Mouse (Mus musculus): ENCODE measurements at regions not wholly inside any gene's neighbourhood (a gene's known extent, or its start where the extent isn't known, plus 50 kb on each side); places are given as distances from the start of the nearest gene placed in this dataset.

DNA sequence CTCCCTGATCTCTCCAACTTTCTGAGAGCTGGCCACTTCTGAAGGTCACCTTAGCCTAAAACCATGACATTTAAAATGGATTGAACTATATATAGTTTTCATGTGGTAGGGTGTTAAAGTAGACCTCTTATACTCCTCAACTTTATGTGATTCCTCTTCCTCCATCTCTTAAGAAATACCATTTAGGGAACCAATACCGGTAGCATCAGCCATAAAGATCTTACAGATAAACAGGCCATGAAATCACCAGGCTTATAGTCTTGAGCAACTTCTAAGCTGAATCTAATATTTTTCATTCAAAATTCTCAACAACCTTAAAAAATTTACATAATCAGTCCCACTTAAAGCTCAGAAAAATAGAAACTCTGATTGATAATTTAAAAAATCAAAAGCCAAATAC lies 56.2 kb downstream of the Rpl36a-ps1 start:
- no peak overlapping the region for H3K4me3 ChIP-seq (replicated peaks; ENCODE audit: low read depth, low read length)
- TF ChIP-seq CTCF (IDR thresholded peaks at IDR 0.05; ENCODE audit: low read depth): no peak
- WGBS: 78% methylated on average over 1 of the region's 1 CpGs

DNA sequence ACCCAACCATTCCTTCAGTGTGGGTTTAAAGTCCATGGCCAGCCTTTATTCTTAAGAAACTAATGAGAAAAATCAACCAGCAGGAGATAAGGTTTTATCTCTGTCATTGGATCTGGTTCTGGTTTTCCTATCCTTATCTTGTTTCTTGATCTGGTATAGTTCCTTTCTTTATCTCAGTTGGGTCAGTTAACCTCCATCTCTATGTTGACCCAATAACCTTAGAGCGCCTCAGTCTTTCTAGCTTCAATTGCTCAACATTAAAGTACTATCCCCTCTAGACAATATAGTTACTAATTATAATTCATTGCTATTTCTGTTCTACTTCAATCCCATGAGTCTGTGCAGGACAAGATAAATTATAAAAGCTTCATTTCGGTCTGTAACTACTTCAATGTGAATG lies 56.7 kb downstream of the Rpl36a-ps1 start:
- H3K36me3 ChIP-seq (ENCODE audit: insufficient read depth, low read length): no peaks in the 10 kb centered on the region
- H3K4me1 ChIP-seq (replicated peaks; ENCODE audit: insufficient read depth, low read length): no peaks in the 10 kb centered on the region
- H3K9ac ChIP-seq (ENCODE audit: low read depth, low read length): no peak overlapping the region
- H3K4me2 ChIP-seq (ENCODE audit: low read length): no peak overlapping the region
- no peak overlapping the region for H3K4me3 ChIP-seq (replicated peaks; ENCODE audit: low read depth, low read length)
- no peaks in the 10 kb centered on the region for H3K9me3 ChIP-seq (replicated peaks; ENCODE audit: low read length)
- 74% methylated on average over 2 of the region's 2 CpGs for WGBS
- TF ChIP-seq CTCF (IDR thresholded peaks at IDR 0.05; ENCODE audit: low read depth): no peak
- DNase-seq (ENCODE audit: low spot score) (no peak), ATAC-seq (replicated peaks; ENCODE audit: low FRiP score, low read depth) (no peak)
- H3K27ac ChIP-seq: no peak overlapping the region
- no peaks in the 10 kb centered on the region for H3K27me3 ChIP-seq (ENCODE audit: insufficient read depth, low read length)

More for the DNA sequence above, 56.2 kb downstream of the Rpl36a-ps1 start:
- Histone ChIP-seq H3K27ac (no peak overlapping the region), H3K27me3 (ENCODE audit: insufficient read depth, low read length) (no peaks in the 10 kb centered on the region), H3K4me2 (ENCODE audit: low read length) (no peak overlapping the region), H3K4me1 (replicated peaks; ENCODE audit: insufficient read depth, low read length) (no peaks in the 10 kb centered on the region), H3K9me3 (replicated peaks; ENCODE audit: low read length) (no peaks in the 10 kb centered on the region), H3K9ac (ENCODE audit: low read depth, low read length) (no peak overlapping the region), H3K36me3 (ENCODE audit: insufficient read depth, low read length) (no peaks in the 10 kb centered on the region)
- ATAC-seq (replicated peaks; ENCODE audit: low FRiP score, low read depth): no peak
- DNase-seq (ENCODE audit: low spot score): no peak

DNA sequence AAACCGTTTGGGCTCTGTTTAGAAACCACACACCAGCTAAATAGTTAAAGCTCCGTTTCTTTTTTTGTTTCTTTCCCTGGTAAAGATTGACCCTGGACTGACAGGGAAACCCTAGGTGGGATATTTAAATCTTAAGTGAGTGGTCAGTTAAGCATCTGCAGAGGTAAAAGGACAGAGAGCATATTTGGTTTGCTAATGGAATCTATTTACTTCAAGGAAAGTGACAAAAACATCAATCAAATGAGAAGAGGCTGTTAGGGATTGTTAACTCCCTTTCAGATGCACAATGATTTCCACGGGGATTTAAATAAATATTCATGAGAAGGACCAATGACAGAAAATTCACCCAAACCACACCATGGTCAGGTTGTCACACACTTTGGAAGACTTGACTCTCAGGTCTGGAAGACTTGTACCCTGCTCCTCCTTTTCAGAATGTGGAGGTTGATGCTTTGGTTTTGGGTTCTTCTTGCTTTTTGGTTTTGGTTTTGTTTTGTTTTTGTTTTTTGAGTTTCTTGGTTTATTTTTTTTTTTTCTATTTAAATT lies 60.7 kb downstream of the Rpl36a-ps1 start:
- H3K27ac ChIP-seq: no peak overlapping the region
- WGBS: 17% methylated on average over 3 of the region's 3 CpGs

DNA sequence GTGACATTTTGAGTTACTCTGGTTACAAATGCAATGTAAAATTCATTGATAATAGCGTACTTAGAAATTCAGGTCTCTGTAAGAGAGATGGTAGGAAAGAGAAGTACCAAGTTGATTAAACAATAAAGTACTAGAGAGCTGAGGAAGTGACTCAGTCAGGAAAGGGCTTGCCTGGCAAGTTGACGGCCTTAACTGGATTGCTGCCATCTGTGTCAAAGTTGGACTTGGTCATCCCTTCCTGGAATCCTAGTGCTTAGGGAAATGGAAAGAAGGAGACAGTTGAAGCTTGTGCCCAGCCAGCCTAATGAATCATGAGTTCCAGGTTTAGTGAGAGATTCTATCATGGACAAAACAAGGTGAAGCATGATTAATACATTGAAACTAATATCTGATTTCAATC lies 64.8 kb downstream of the Rpl36a-ps1 start:
- Histone ChIP-seq H3K4me2 (ENCODE audit: low read length) (no peak overlapping the region), H3K9me3 (replicated peaks; ENCODE audit: low read length) (no peaks in the 10 kb centered on the region), H3K36me3 (ENCODE audit: insufficient read depth, low read length) (no peaks in the 10 kb centered on the region), H3K9ac (ENCODE audit: low read depth, low read length) (no peak overlapping the region), H3K4me1 (replicated peaks; ENCODE audit: insufficient read depth, low read length) (no peaks in the 10 kb centered on the region), H3K27ac (no peak overlapping the region), H3K27me3 (ENCODE audit: insufficient read depth, low read length) (no peaks in the 10 kb centered on the region), H3K4me3 (replicated peaks; ENCODE audit: low read depth, low read length) (no peak overlapping the region)
- no peak for TF ChIP-seq CTCF (IDR thresholded peaks at IDR 0.05; ENCODE audit: low read depth)
- 70% methylated on average over 2 of the region's 2 CpGs for WGBS
- ATAC-seq (replicated peaks; ENCODE audit: low FRiP score, low read depth) (no peak), DNase-seq (ENCODE audit: low spot score) (no peak)

More for the DNA sequence above, 60.7 kb downstream of the Rpl36a-ps1 start:
- Histone ChIP-seq H3K27me3 (ENCODE audit: insufficient read depth, low read length) (no peaks in the 10 kb centered on the region), H3K4me3 (replicated peaks; ENCODE audit: low read depth, low read length) (no peak overlapping the region), H3K36me3 (ENCODE audit: insufficient read depth, low read length) (no peaks in the 10 kb centered on the region), H3K4me2 (ENCODE audit: low read length) (no peak overlapping the region), H3K4me1 (replicated peaks; ENCODE audit: insufficient read depth, low read length) (no peaks in the 10 kb centered on the region), H3K9ac (ENCODE audit: low read depth, low read length) (no peak overlapping the region), H3K9me3 (replicated peaks; ENCODE audit: low read length) (no peaks in the 10 kb centered on the region)
- DNase-seq (ENCODE audit: low spot score): no peak
- no peak for ATAC-seq (replicated peaks; ENCODE audit: low FRiP score, low read depth)
- no peak for TF ChIP-seq CTCF (IDR thresholded peaks at IDR 0.05; ENCODE audit: low read depth)

DNA sequence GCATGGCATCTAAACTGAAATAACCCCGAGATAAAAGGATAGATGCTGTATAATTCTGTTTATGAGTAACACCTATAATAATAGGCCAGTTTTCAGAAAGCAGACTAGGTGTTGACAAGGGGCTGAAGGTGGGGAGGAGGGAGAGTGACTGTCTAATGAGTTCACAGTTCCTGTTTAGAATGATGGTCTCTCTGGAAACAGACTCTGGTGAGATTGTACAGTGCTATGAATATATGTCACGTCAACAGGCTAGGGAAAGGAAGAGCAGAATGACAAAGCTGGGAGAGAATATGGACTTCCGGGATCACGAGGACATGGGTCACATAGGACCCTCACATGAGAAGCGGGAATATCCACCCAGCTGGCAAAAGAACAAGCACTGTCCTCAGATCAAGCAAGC lies 85.9 kb downstream of the Rpl36a-ps1 start:
- H3K4me2 ChIP-seq (ENCODE audit: low read length): no peak overlapping the region
- DNase-seq (ENCODE audit: low spot score) (no peak), ATAC-seq (replicated peaks; ENCODE audit: low FRiP score, low read depth) (no peak)
- no peak overlapping the region for H3K9ac ChIP-seq (ENCODE audit: low read depth, low read length)
- no peaks in the 10 kb centered on the region for H3K27me3 ChIP-seq (ENCODE audit: insufficient read depth, low read length)
- no peaks in the 10 kb centered on the region for H3K9me3 ChIP-seq (replicated peaks; ENCODE audit: low read length)
- WGBS: 72% methylated on average over 5 of the region's 5 CpGs
- H3K36me3 ChIP-seq (ENCODE audit: insufficient read depth, low read length): no peaks in the 10 kb centered on the region
- no peaks in the 10 kb centered on the region for H3K4me1 ChIP-seq (replicated peaks; ENCODE audit: insufficient read depth, low read length)
- TF ChIP-seq CTCF (IDR thresholded peaks at IDR 0.05; ENCODE audit: low read depth): no peak
- no peak overlapping the region for H3K4me3 ChIP-seq (replicated peaks; ENCODE audit: low read depth, low read length)
- no peak overlapping the region for H3K27ac ChIP-seq

DNA sequence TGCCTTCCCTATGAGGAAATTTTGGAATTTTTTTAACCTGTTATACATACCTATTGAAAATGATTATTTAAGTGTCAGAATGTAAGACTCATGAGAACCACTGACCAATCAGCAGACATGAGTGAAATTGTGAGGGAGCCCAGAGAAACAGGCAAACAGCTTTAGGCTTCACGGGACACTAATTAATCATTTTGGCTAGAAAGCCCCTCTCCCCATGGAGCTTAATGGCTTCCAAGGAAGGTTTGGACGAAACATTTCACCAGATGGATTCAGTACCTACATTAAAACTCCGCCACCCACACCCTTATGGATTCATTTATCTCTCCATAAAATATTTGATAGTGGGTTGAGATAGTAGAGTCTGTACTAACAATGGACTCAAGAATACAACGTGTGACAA lies 95.2 kb downstream of the Rpl36a-ps1 start:
- DNase-seq (ENCODE audit: low spot score) (no peak), ATAC-seq (replicated peaks; ENCODE audit: low FRiP score, low read depth) (no peak)
- Histone ChIP-seq H3K27ac (no peak overlapping the region), H3K27me3 (ENCODE audit: insufficient read depth, low read length) (no peaks in the 10 kb centered on the region), H3K9me3 (replicated peaks; ENCODE audit: low read length) (no peaks in the 10 kb centered on the region), H3K4me1 (replicated peaks; ENCODE audit: insufficient read depth, low read length) (no peaks in the 10 kb centered on the region), H3K4me3 (replicated peaks; ENCODE audit: low read depth, low read length) (no peak overlapping the region), H3K4me2 (ENCODE audit: low read length) (no peak overlapping the region), H3K36me3 (ENCODE audit: insufficient read depth, low read length) (no peaks in the 10 kb centered on the region), H3K9ac (ENCODE audit: low read depth, low read length) (no peak overlapping the region)
- TF ChIP-seq CTCF (IDR thresholded peaks at IDR 0.05; ENCODE audit: low read depth): no peak
- WGBS: 39% methylated on average over 4 of the region's 4 CpGs

DNA sequence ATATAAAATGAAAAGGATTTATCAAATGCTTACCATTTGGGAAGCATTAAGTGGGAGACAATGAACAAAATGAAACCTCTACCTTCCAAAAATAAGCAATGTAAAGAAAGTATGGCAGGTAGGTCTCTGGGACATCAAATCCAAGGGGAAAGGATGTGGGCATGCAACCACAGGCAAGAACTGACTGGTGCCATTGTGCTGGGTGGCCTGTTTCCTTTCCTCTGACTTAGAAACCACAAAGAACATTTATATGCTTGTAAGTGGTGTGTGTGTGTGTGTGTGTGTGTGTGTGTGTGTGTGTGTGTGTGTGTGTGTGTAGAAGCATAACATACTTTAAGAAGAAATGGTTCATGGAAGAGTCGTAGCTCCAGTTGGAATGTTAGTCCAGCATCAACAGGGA lies 96.7 kb downstream of the Rpl36a-ps1 start:
- Histone ChIP-seq H3K4me3 (replicated peaks; ENCODE audit: low read depth, low read length) (no peak overlapping the region), H3K27ac (no peak overlapping the region), H3K9me3 (replicated peaks; ENCODE audit: low read length) (no peaks in the 10 kb centered on the region), H3K4me1 (replicated peaks; ENCODE audit: insufficient read depth, low read length) (no peaks in the 10 kb centered on the region), H3K27me3 (ENCODE audit: insufficient read depth, low read length) (no peaks in the 10 kb centered on the region), H3K36me3 (ENCODE audit: insufficient read depth, low read length) (no peaks in the 10 kb centered on the region), H3K4me2 (ENCODE audit: low read length) (no peak overlapping the region), H3K9ac (ENCODE audit: low read depth, low read length) (no peak overlapping the region)
- DNase-seq (ENCODE audit: low spot score) (no peak), ATAC-seq (replicated peaks; ENCODE audit: low FRiP score, low read depth) (no peak)
- WGBS: 78% methylated on average over 1 of the region's 1 CpGs
- no peak for TF ChIP-seq CTCF (IDR thresholded peaks at IDR 0.05; ENCODE audit: low read depth)

All from kidney, postnatal 0 days (tissue).